Mouse (Mus musculus) heart, embryonic 16.5 days (tissue): ENCODE measurements around the gene Dirc2. TPM values are rescaled to one million over a fixed set of nuclear protein-coding genes. Genes with fewer than 3 reads are reported as not detected.
A peak's percentile ranks its signal among the peaks of the same experiment; 100 is the strongest.

Source experiments
- ATAC-seq: fragments of 200-750 bp; cut with Nextera tagmentation; replicated peaks from 2 replicates; pipeline ENCODE4 v1.8.0; 2017; ENCODE audit warnings: moderate number of reproducible peaks; ENCODE audit not compliant: insufficient read depth, low FRiP score; ENCODE audit errors: extremely low read depth
- H3K27ac ChIP-seq: fragments of 300-500 bp; sonication (generic); 2 replicates; pipeline ENCODE4 v1.5.1; 2014; ENCODE audit warnings: mild to moderate bottlenecking, low read length, control low read depth, moderate library complexity
- H3K27me3 ChIP-seq: fragments of 300-500 bp; sonication (generic); 2 replicates; pipeline ENCODE4 v1.6.1; 2014; ENCODE audit warnings: low read length, mixed read lengths; ENCODE audit not compliant: control insufficient read depth, insufficient read depth
- H3K36me3 ChIP-seq: fragments of 300-500 bp; sonication (generic); 2 replicates; pipeline ENCODE4 v1.6.1; 2014; ENCODE audit not compliant: control insufficient read depth, insufficient read depth
- H3K4me1 ChIP-seq: fragments of 300-500 bp; sonication (generic); 2 replicates; pipeline ENCODE4 v1.6.1; 2014; ENCODE audit warnings: low read length, mixed read lengths; ENCODE audit not compliant: control insufficient read depth, insufficient read depth
- H3K4me2 ChIP-seq: fragments of 300-500 bp; sonication (generic); 2 replicates; pipeline ENCODE4 v1.6.1; 2014; ENCODE audit warnings: low read depth, mild to moderate bottlenecking, control low read depth, low read length
- H3K4me3 ChIP-seq: fragments of 300-500 bp; sonication (generic); 2 replicates; pipeline ENCODE4 v1.5.1; 2014; ENCODE audit warnings: mild to moderate bottlenecking, control low read depth, low read length
- H3K9ac ChIP-seq: fragments of 300-500 bp; sonication (generic); 2 replicates; pipeline ENCODE4 v1.6.1; 2014; ENCODE audit warnings: low read length, control low read depth
- H3K9me3 ChIP-seq: fragments of 300-500 bp; sonication (generic); replicated peaks from 2 replicates; pipeline ENCODE4 v1.6.1; 2016; ENCODE audit warnings: low read length; ENCODE audit not compliant: control insufficient read depth
- WGBS: fragments of 180-500 bp; shearing (Covaris S2); extraction: QIAGEN DNeasy Blood & Tissue Kit; methylation state at CpG from one replicate; pipeline ENCODE4 v1.1.7; 2014; 5-methylcytosine and 5-hydroxymethylcytosine counted together
- polyA plus RNA-seq: library from polyadenylated mRNA; unstranded; fragments of >200 nt; fragmentation: Nextera tagmentation; extraction: Ambion mirVana; gene quantifications from 2 replicates; pipeline ENCODE4 v1.2.1, GENCODE M21; 2015

Gene Dirc2
- polyA plus RNA-seq, 1 experiment from 2014 or later, result 10.1 TPM

GRCm38 (mm10) chr16:35791962-35792521 is 22.9 kb upstream of the Dirc2 start:
- Histone ChIP-seq H3K27ac (no peak overlapping the region), H3K9me3 (no peaks in the 10 kb centered on the region), H3K4me3 (no peak overlapping the region), H3K9ac (no peak overlapping the region), H3K4me2 (no peak overlapping the region), H3K27me3 (no peaks in the 10 kb centered on the region), H3K4me1 (no peaks in the 10 kb centered on the region), H3K36me3 (peaks cover 3% of the 10 kb centered on the region; the same call in 1 of the 2 replicates)
- WGBS, result 83% methylated on average over 6 of the region's 6 CpGs
- ATAC-seq, result no peak

GRCm38 (mm10) chr16:35788330-35788729 is 19.2 kb upstream of the Dirc2 start:
- peaks cover 5% of the 10 kb centered on the region for H3K4me1 ChIP-seq
- peaks cover 3% of the 10 kb centered on the region; the same call in 1 of the 2 replicates for H3K36me3 ChIP-seq
- H3K9me3 ChIP-seq, result no peaks in the 10 kb centered on the region
- no peak overlapping the region for H3K9ac ChIP-seq
- H3K4me3 ChIP-seq, result no peak overlapping the region
- 55% methylated on average over 6 of the region's 6 CpGs for WGBS
- H3K4me2 ChIP-seq, result no peak overlapping the region; the same call in 1 of the 2 replicates
- H3K27me3 ChIP-seq, result no peaks in the 10 kb centered on the region
- peak overlapping the region; percentile 80 for H3K27ac ChIP-seq
- peak; percentile 85 for ATAC-seq

- Histone ChIP-seq H3K27me3 (no peaks in the 10 kb centered on the region), H3K9ac (no peak overlapping the region), H3K4me2 (no peak overlapping the region), H3K36me3 (peaks cover 3% of the 10 kb centered on the region; the same call in 1 of the 2 replicates), H3K4me3 (no peak overlapping the region), H3K9me3 (no peaks in the 10 kb centered on the region), H3K4me1 (peaks cover 9% of the 10 kb centered on the region), H3K27ac (peak overlapping the region; percentile 80; the same call in 1 of the 2 replicates)
- no peak for ATAC-seq
- 82% methylated on average over 8 of the region's 8 CpGs for WGBS
Observed at GRCm38 (mm10) chr16:35787568-35788189, 18.5 kb upstream of the Dirc2 start.

- Histone ChIP-seq H3K9ac (no peak overlapping the region), H3K36me3 (peaks cover 3% of the 10 kb centered on the region; the same call in 1 of the 2 replicates), H3K4me2 (no peak overlapping the region), H3K27ac (no peak overlapping the region), H3K9me3 (no peaks in the 10 kb centered on the region), H3K27me3 (no peaks in the 10 kb centered on the region), H3K4me1 (peaks cover 10% of the 10 kb centered on the region), H3K4me3 (no peak overlapping the region)
- ATAC-seq, result no peak
- WGBS, result 87% methylated on average over 6 of the region's 6 CpGs
Observed at GRCm38 (mm10) chr16:35787163-35787562, 18.0 kb upstream of the Dirc2 start.

GRCm38 (mm10) chr16:35784134-35784725 is 15.1 kb upstream of the Dirc2 start:
- Histone ChIP-seq H3K4me1 (peaks cover 10% of the 10 kb centered on the region), H3K27ac (no peak overlapping the region), H3K36me3 (peaks cover 3% of the 10 kb centered on the region; the same call in 1 of the 2 replicates), H3K4me3 (no peak overlapping the region), H3K9me3 (no peaks in the 10 kb centered on the region), H3K4me2 (no peak overlapping the region), H3K27me3 (no peaks in the 10 kb centered on the region), H3K9ac (no peak overlapping the region)
- WGBS, result 55% methylated on average over 7 of the region's 7 CpGs
- ATAC-seq, result no peak

GRCm38 (mm10) chr16:35783207-35783573 is 14.0 kb upstream of the Dirc2 start:
- Histone ChIP-seq H3K27me3 (no peaks in the 10 kb centered on the region), H3K9me3 (no peaks in the 10 kb centered on the region), H3K4me1 (peaks cover 10% of the 10 kb centered on the region), H3K4me2 (no peak overlapping the region), H3K9ac (no peak overlapping the region), H3K4me3 (no peak overlapping the region), H3K36me3 (peaks cover 3% of the 10 kb centered on the region; the same call in 1 of the 2 replicates), H3K27ac (no peak overlapping the region)
- 76% methylated on average over 3 of the region's 3 CpGs for WGBS
- no peak for ATAC-seq

GRCm38 (mm10) chr16:35782451-35783206 is 13.5 kb upstream of the Dirc2 start:
- Histone ChIP-seq H3K9ac (peak overlapping the region; percentile 20; the same call in 1 of the 2 replicates), H3K27me3 (no peaks in the 10 kb centered on the region), H3K4me2 (no peak overlapping the region), H3K4me1 (peaks cover 10% of the 10 kb centered on the region), H3K4me3 (no peak overlapping the region), H3K9me3 (no peaks in the 10 kb centered on the region), H3K27ac (no peak overlapping the region), H3K36me3 (peaks cover 2% of the 10 kb centered on the region; the same call in 1 of the 2 replicates)
- WGBS, result 70% methylated on average over 13 of the region's 13 CpGs
- no peak for ATAC-seq

GRCm38 (mm10) chr16:35781651-35782050 is 12.5 kb upstream of the Dirc2 start:
- H3K36me3 ChIP-seq, result no peaks in the 10 kb centered on the region
- no peak overlapping the region for H3K4me2 ChIP-seq
- 83% methylated on average over 5 of the region's 5 CpGs for WGBS
- H3K9ac ChIP-seq, result no peak overlapping the region
- H3K9me3 ChIP-seq, result no peaks in the 10 kb centered on the region
- ATAC-seq, result no peak
- H3K27ac ChIP-seq, result no peak overlapping the region
- H3K4me1 ChIP-seq, result peaks cover 14% of the 10 kb centered on the region
- no peaks in the 10 kb centered on the region for H3K27me3 ChIP-seq
- H3K4me3 ChIP-seq, result no peak overlapping the region
